Mouse (Mus musculus) liver, embryonic 14.5 days (tissue): Measurements from ENCODE around the gene Clip2.

Experiments
- CTCF ChIP-seq: IDR thresholded peaks from 2 replicates; pipeline ENCODE4 v1.5.1; 2016; ENCODE audit warnings: antibody characterized with exemption, low read depth, control low read depth
- EP300 ChIP-seq: IDR thresholded peaks from 2 replicates; pipeline ENCODE4 v1.6.1; 2016; ENCODE audit warnings: antibody characterized with exemption, low read depth

GRCm38 (mm10) chr5:134470538-134471169 is 81.6 kb downstream of the Clip2 start:
- TF ChIP-seq CTCF (no peak), EP300 (no peak)
